Mouse (Mus musculus): ENCODE data around the gene Ntn1.

Gene Ntn1

GRCm38 (mm10) chr11:68185647-68186046 is 215.0 kb downstream of the Ntn1 start:
- no peak for DNase-seq (ENCODE audit: low spot score)

- no peak for DNase-seq (ENCODE audit: low spot score)
Observed at GRCm38 (mm10) chr11:68177415-68177814, 223.2 kb downstream of the Ntn1 start.

GRCm38 (mm10) chr11:68176550-68176949 is 224.1 kb downstream of the Ntn1 start:
- DNase-seq (ENCODE audit: low spot score): no peak

DNA sequence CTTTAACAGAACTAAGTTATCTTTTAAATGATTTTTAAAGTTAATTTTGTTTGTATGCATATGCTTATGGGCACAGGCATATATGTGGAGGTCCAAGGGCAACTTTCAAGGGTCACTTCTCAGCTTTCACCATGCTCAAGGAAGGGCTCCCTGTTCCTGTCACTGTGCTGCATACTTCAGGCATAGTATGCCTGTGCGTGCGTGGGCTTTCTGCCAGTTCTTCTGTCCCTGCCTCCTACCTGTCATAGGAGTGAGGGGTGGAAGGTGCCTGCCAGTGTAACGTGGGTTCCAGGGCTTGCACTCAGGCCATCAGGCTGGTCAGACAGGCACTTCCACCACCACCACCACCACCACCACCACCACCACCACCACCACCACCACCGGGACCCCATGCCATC is 228.0 kb downstream of the Ntn1 start:
- DNase-seq (ENCODE audit: low spot score): no peak

GRCm38 (mm10) chr11:68171973-68172647 is 228.5 kb downstream of the Ntn1 start:
- no peak for DNase-seq (ENCODE audit: low spot score)

- DNase-seq (ENCODE audit: low spot score): no peak
Observed at GRCm38 (mm10) chr11:68168427-68168826, 232.2 kb downstream of the Ntn1 start.

DNA sequence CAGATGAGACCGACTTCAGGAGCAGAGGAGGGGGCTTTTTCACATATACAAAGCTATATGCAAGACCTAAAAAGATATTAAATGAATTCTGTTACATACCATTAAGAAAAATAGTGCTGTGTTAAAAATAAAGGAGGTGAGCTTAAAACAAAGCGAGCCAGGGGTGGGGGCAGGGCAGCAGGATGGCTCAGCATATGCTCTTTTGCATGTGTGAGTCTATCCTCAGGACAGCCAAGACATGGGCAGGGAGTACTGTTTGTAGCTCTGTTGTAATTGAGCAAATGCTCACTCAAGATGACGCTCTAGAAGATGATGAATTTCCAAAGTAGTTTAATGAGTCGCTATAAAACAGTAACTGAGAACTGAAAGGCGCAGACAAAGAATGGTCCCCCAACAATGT is 236.2 kb downstream of the Ntn1 start:
- DNase-seq (ENCODE audit: low spot score): no peak

GRCm38 (mm10) chr11:68159867-68160266 is 240.8 kb downstream of the Ntn1 start:
- DNase-seq (ENCODE audit: low spot score): no peak
